Mouse (Mus musculus): ENCODE results near the gene Rabep1. TPM values are rescaled to one million over a fixed set of nuclear protein-coding genes. Genes with fewer than 3 reads are reported as not detected.

Gene Rabep1
- polyA plus RNA-seq, 1 experiment from 2014 or later = 33.0 TPM

- WGBS = 89% methylated on average over 4 of the region's 4 CpGs
- peaks cover 7% of the 10 kb centered on the region for H3K36me3 ChIP-seq (ENCODE audit: control insufficient read depth, insufficient read depth, low read length)
These were observed 74.9 kb downstream of the Rabep1 start for GRCm38 (mm10) chr11:70919524-70919923.

DNA sequence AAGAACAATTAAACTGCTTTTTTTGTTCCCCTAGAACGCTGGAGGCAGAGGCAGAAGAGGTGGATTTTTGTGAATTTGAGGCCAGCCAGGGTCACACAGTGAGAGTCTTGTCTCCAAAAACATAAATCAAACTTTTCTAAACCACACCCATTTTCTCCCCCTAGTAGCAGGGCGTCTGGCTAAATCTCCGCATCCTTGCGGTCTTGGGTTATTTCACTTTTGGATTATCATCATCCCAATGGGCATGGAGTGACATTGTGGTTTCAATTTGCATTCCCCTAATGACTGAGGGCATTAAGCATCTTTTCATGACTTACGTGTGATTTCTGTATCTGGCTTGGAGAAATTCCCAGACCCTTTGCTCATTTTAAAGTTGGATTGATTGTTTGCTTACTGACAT lies 86.9 kb downstream of the Rabep1 start:
- H3K4me1 ChIP-seq (ENCODE audit: control insufficient read depth, insufficient read depth, low read length) = no peaks in the 10 kb centered on the region
- no peak overlapping the region for H3K27ac ChIP-seq (replicated peaks; ENCODE audit: low read depth, low read length)
- no peak for DNase-seq (ENCODE audit: low spot score)
- no peaks in the 10 kb centered on the region for H3K27me3 ChIP-seq (ENCODE audit: control insufficient read depth, insufficient read depth, low read length)
- ATAC-seq (ENCODE audit: insufficient number of reproducible peaks, low FRiP score, low TSS enrichment, low read depth) = no peak
- no peak overlapping the region for H3K4me3 ChIP-seq (ENCODE audit: low read depth, low read length)
- H3K4me2 ChIP-seq (ENCODE audit: low read depth, severe bottlenecking) = no peak overlapping the region
- WGBS = 89% methylated on average over 5 of the region's 5 CpGs
- no peaks in the 10 kb centered on the region for H3K9me3 ChIP-seq (ENCODE audit: control insufficient read depth, low read length)
- no peak overlapping the region for H3K9ac ChIP-seq (ENCODE audit: low read length)
- peaks cover 5% of the 10 kb centered on the region; the same call in 1 of the 2 replicates for H3K36me3 ChIP-seq (ENCODE audit: control insufficient read depth, insufficient read depth, low read length)

More at GRCm38 (mm10) chr11:70919524-70919923, 74.9 kb downstream of the Rabep1 start:
- Histone ChIP-seq H3K9ac (ENCODE audit: low read length) (no peak overlapping the region), H3K4me3 (ENCODE audit: low read depth, low read length) (no peak overlapping the region), H3K4me1 (ENCODE audit: control insufficient read depth, insufficient read depth, low read length) (no peaks in the 10 kb centered on the region), H3K9me3 (ENCODE audit: control insufficient read depth, low read length) (no peaks in the 10 kb centered on the region), H3K27me3 (ENCODE audit: control insufficient read depth, insufficient read depth, low read length) (no peaks in the 10 kb centered on the region), H3K4me2 (ENCODE audit: low read depth, severe bottlenecking) (no peak overlapping the region), H3K27ac (replicated peaks; ENCODE audit: low read depth, low read length) (no peak overlapping the region)
- DNase-seq (ENCODE audit: low spot score) (no peak), ATAC-seq (ENCODE audit: insufficient number of reproducible peaks, low FRiP score, low TSS enrichment, low read depth) (no peak)

- no peak for DNase-seq (ENCODE audit: low spot score)
- 90% methylated on average over 7 of the region's 7 CpGs for WGBS
These were observed 90.7 kb downstream of the Rabep1 start for GRCm38 (mm10) chr11:70935316-70935715.

DNA sequence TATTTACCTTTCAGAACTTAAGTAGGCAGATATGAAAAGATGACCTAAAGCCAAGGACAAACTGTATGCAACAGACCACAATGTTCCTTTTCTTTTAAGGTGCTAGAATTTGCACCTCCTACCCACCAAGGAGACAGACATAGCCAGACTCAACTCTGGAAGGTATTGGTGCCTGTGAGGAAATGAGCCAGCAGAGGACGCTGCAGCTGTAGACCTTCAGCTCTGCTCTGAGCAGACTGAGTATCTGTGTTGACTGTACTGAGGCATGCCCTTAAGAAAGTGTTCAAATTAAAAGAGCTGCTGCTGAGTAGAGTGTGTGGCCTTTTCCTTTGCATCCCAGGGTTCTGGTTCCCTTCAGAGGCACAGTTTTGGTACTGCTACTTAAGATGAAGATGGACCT lies 98.0 kb downstream of the Rabep1 start:
- Histone ChIP-seq H3K4me1 (ENCODE audit: control insufficient read depth, insufficient read depth, low read length) (no peaks in the 10 kb centered on the region), H3K27me3 (ENCODE audit: control insufficient read depth, insufficient read depth, low read length) (no peaks in the 10 kb centered on the region), H3K9ac (ENCODE audit: low read length) (no peak overlapping the region), H3K27ac (replicated peaks; ENCODE audit: low read depth, low read length) (no peak overlapping the region), H3K36me3 (ENCODE audit: control insufficient read depth, insufficient read depth, low read length) (peaks cover 23% of the 10 kb centered on the region), H3K4me2 (ENCODE audit: low read depth, severe bottlenecking) (no peak overlapping the region), H3K9me3 (ENCODE audit: control insufficient read depth, low read length) (no peaks in the 10 kb centered on the region), H3K4me3 (ENCODE audit: low read depth, low read length) (no peak overlapping the region)
- ATAC-seq (ENCODE audit: insufficient number of reproducible peaks, low FRiP score, low TSS enrichment, low read depth) = no peak
- no peak for DNase-seq (ENCODE audit: low spot score)
- whole genome bisulfite sequencing = 82% methylated on average over 1 of the region's 1 CpGs

More at GRCm38 (mm10) chr11:70935316-70935715, 90.7 kb downstream of the Rabep1 start:
- Histone ChIP-seq H3K27ac (replicated peaks; ENCODE audit: low read depth, low read length) (no peak overlapping the region), H3K9ac (ENCODE audit: low read length) (no peak overlapping the region), H3K27me3 (ENCODE audit: control insufficient read depth, insufficient read depth, low read length) (no peaks in the 10 kb centered on the region), H3K4me1 (ENCODE audit: control insufficient read depth, insufficient read depth, low read length) (no peaks in the 10 kb centered on the region), H3K4me3 (ENCODE audit: low read depth, low read length) (no peak overlapping the region), H3K9me3 (ENCODE audit: control insufficient read depth, low read length) (no peaks in the 10 kb centered on the region), H3K36me3 (ENCODE audit: control insufficient read depth, insufficient read depth, low read length) (peaks cover 3% of the 10 kb centered on the region), H3K4me2 (ENCODE audit: low read depth, severe bottlenecking) (no peak overlapping the region)
- ATAC-seq (ENCODE audit: insufficient number of reproducible peaks, low FRiP score, low TSS enrichment, low read depth) = no peak

- Histone ChIP-seq H3K36me3 (ENCODE audit: control insufficient read depth, insufficient read depth, low read length) (peaks cover 26% of the 10 kb centered on the region), H3K27me3 (ENCODE audit: control insufficient read depth, insufficient read depth, low read length) (no peaks in the 10 kb centered on the region), H3K4me3 (ENCODE audit: low read depth, low read length) (no peak overlapping the region), H3K9me3 (ENCODE audit: control insufficient read depth, low read length) (no peaks in the 10 kb centered on the region), H3K27ac (replicated peaks; ENCODE audit: low read depth, low read length) (no peak overlapping the region), H3K4me1 (ENCODE audit: control insufficient read depth, insufficient read depth, low read length) (no peaks in the 10 kb centered on the region), H3K4me2 (ENCODE audit: low read depth, severe bottlenecking) (no peak overlapping the region), H3K9ac (ENCODE audit: low read length) (no peak overlapping the region)
- no peak for ATAC-seq (ENCODE audit: insufficient number of reproducible peaks, low FRiP score, low TSS enrichment, low read depth)
- WGBS = 96% methylated on average over 7 of the region's 7 CpGs
- no peak for DNase-seq (ENCODE audit: low spot score)
These were observed 99.1 kb downstream of the Rabep1 start for GRCm38 (mm10) chr11:70943651-70944050.

GRCm38 (mm10) chr11:70944935-70945817 lies 100.6 kb downstream of the Rabep1 start:
- WGBS = 93% methylated on average over 4 of the region's 4 CpGs
- Histone ChIP-seq H3K4me1 (ENCODE audit: control insufficient read depth, insufficient read depth, low read length) (no peaks in the 10 kb centered on the region), H3K9ac (ENCODE audit: low read length) (no peak overlapping the region), H3K4me2 (ENCODE audit: low read depth, severe bottlenecking) (no peak overlapping the region), H3K36me3 (ENCODE audit: control insufficient read depth, insufficient read depth, low read length) (peaks cover 27% of the 10 kb centered on the region), H3K27me3 (ENCODE audit: control insufficient read depth, insufficient read depth, low read length) (no peaks in the 10 kb centered on the region), H3K27ac (replicated peaks; ENCODE audit: low read depth, low read length) (no peak overlapping the region), H3K9me3 (ENCODE audit: control insufficient read depth, low read length) (no peaks in the 10 kb centered on the region), H3K4me3 (ENCODE audit: low read depth, low read length) (no peak overlapping the region)
- DNase-seq (ENCODE audit: low spot score) (no peak), ATAC-seq (ENCODE audit: insufficient number of reproducible peaks, low FRiP score, low TSS enrichment, low read depth) (no peak)

GRCm38 (mm10) chr11:70954711-70955110 lies 110.1 kb downstream of the Rabep1 start:
- no peaks in the 10 kb centered on the region for H3K4me1 ChIP-seq (ENCODE audit: control insufficient read depth, insufficient read depth, low read length)
- no peaks in the 10 kb centered on the region for H3K9me3 ChIP-seq (ENCODE audit: control insufficient read depth, low read length)

DNA sequence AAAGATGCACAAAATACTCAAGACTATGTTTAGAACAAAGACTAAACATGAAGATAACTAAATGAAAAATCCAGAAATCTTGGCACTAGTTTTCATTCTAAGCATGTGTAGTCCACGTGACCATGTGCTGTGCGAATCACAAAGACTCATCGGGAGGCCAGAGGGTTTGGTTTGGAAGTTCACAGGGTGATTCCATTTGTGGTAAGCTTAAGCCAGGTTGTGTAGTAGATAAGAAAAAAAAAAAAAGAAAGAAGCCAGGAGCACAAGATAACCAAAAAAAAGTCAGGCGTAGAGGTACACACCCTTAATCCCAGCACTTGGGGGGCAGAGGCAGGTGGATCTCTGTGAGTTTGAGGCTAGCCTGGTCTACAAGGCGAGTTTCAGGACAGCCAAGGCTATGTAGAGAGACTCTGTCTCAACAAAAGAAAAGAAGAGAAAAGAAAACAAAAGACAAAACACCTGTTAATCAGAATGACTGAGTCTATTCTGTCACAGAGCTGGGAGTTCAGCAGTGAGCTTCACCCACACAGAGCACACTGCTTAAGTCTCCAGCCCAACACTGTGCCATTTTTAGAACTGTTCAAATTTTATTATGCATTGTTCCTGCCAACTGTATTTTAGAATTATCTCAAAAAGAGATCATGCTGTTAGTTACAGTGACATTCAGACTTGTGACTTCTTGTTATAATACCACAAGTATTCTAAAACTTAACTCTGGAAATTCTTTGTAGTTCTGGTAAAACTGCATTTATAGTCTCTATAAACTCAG lies 116.4 kb downstream of the Rabep1 start:
- DNase-seq (ENCODE audit: low spot score) = no peak
- Histone ChIP-seq H3K4me3 (ENCODE audit: low read depth, low read length) (no peak overlapping the region), H3K4me1 (ENCODE audit: control insufficient read depth, insufficient read depth, low read length) (no peaks in the 10 kb centered on the region), H3K27me3 (ENCODE audit: control insufficient read depth, insufficient read depth, low read length) (no peaks in the 10 kb centered on the region), H3K36me3 (ENCODE audit: control insufficient read depth, insufficient read depth, low read length) (peaks cover 25% of the 10 kb centered on the region), H3K9me3 (ENCODE audit: control insufficient read depth, low read length) (no peaks in the 10 kb centered on the region), H3K4me2 (ENCODE audit: low read depth, severe bottlenecking) (no peak overlapping the region), H3K27ac (replicated peaks; ENCODE audit: low read depth, low read length) (no peak overlapping the region), H3K9ac (ENCODE audit: low read length) (no peak overlapping the region)
- ATAC-seq (ENCODE audit: insufficient number of reproducible peaks, low FRiP score, low TSS enrichment, low read depth) = no peak
- 97% methylated on average over 5 of the region's 5 CpGs for WGBS

More at GRCm38 (mm10) chr11:70954711-70955110, 110.1 kb downstream of the Rabep1 start:
- 94% methylated on average over 4 of the region's 4 CpGs for WGBS
- Histone ChIP-seq H3K9ac (ENCODE audit: low read length) (no peak overlapping the region), H3K27ac (replicated peaks; ENCODE audit: low read depth, low read length) (no peak overlapping the region), H3K27me3 (ENCODE audit: control insufficient read depth, insufficient read depth, low read length) (no peaks in the 10 kb centered on the region), H3K36me3 (ENCODE audit: control insufficient read depth, insufficient read depth, low read length) (peaks cover 15% of the 10 kb centered on the region), H3K4me2 (ENCODE audit: low read depth, severe bottlenecking) (no peak overlapping the region), H3K4me3 (ENCODE audit: low read depth, low read length) (no peak overlapping the region)
- DNase-seq (ENCODE audit: low spot score) = no peak
- no peak for ATAC-seq (ENCODE audit: insufficient number of reproducible peaks, low FRiP score, low TSS enrichment, low read depth)
